Mouse (Mus musculus): ENCODE measurements around the gene Zbtb21. TPM values are rescaled to one million over a fixed set of nuclear protein-coding genes. Genes with fewer than 3 reads are reported as not detected.

Zbtb21 gene
- total RNA-seq, 2 experiments from 2014 or later, result 15.5 to 17.0 TPM

DNA sequence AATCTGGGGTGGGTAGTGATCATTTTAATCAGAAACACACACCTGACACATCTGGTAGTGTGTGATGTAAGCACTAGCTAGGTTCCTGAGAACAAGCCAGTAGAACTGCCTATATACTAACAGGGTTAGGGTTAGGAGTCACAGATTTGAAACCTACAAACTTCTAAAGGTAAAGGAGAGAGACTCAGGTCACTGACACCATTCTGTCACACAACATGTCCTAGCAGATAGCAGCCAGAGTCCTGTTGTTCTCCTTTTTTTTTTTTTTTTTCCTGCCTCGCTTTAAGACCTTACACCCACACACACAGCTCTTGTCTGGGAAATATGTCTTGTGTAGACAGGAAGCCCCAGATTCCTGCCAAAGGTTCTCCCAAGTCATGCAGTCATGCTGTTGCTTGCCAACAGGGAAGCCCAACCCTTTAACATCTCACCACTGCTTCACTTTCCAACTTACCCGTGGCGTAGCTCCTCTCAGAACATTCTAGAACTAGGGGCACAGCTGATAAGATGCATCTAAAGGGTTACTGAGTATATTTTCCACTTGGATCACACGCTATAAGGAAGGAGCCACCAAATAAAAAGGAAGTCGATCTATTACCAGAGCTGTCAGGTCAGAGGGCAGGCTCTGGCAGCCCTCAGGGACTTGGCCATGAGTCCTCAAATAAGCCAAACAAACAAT is 64.9 kb downstream of the Zbtb21 start:
- DNase-seq (ENCODE audit: low spot score in 2 of 2), result peak in 1 of 2 experiments; percentile 48

Other genes with a start within 250 kb of the Zbtb21 start
- gene Ripk4, start 198.8 kb downstream of the Zbtb21 start, total RNA-seq (2021), result not detected
- gene Prdm15, start 110.8 kb downstream of the Zbtb21 start, total RNA-seq (2021), result 10 to 100 TPM in 1 of 2 experiments, 1 to 10 TPM in 1; 8.9 to 12.1 TPM
- 10 to 100 TPM; 44.9 to 58.0 TPM for gene C2cd2, start within 50 bp of the Zbtb21 start, total RNA-seq (2021)
- 10 to 100 TPM in 1 of 2 experiments, 1 to 10 TPM in 1; 9.1 to 21.0 TPM for gene B230307C23Rik, start 34.7 kb upstream of the Zbtb21 start, total RNA-seq (2021)
- 1 to 10 TPM; 6.9 to 9.7 TPM for gene A630089N07Rik, start 119.8 kb upstream of the Zbtb21 start, total RNA-seq (2021)

Data from gastrocnemius, postnatal 4 days (tissue).